Mouse (Mus musculus) cortical plate, adult 2 months (tissue): ENCODE results near the gene Olfr847. TPM values are rescaled to one million over a fixed set of nuclear protein-coding genes. Genes with fewer than 3 reads are reported as not detected.

Experiments
- H3K27ac ChIP-seq: fragments of 200-500 bp; 2 replicates; pipeline ENCODE4 v1.5.1; 2012; ENCODE audit warnings: low read length, control low read depth, inconsistent platforms; ENCODE audit not compliant: insufficient read depth
- H3K4me1 ChIP-seq: fragments of 200-500 bp; 2 replicates; pipeline ENCODE4 v1.6.1; 2011; ENCODE audit warnings: low read length; ENCODE audit not compliant: control insufficient read depth, insufficient read depth
- H3K4me3 ChIP-seq: fragments of 200-500 bp; 2 replicates; pipeline ENCODE4 v1.5.1; 2011; ENCODE audit warnings: mild to moderate bottlenecking, low read length, control low read depth; ENCODE audit not compliant: insufficient read depth
- CTCF ChIP-seq: fragments of 200-500 bp; IDR thresholded peaks from 2 replicates; pipeline ENCODE4 v1.5.1; 2011; ENCODE audit warnings: mild to moderate bottlenecking, control low read depth, low read length; ENCODE audit not compliant: insufficient read depth; ENCODE audit errors: extremely low read depth
- POLR2A ChIP-seq: fragments of 200-500 bp; IDR thresholded peaks from 2 replicates; pipeline ENCODE4 v1.6.1; 2011; ENCODE audit warnings: mild to moderate bottlenecking, low read length, control low read depth; ENCODE audit not compliant: insufficient read depth; ENCODE audit errors: extremely low read depth
- polyA plus RNA-seq: library from polyadenylated mRNA; depleted of rRNA; stranded (reverse); fragments of >200 nt; gene quantifications from 2 replicates; pipeline ENCODE4 v1.2.3, GENCODE M21; 2012; rRNA removed

Olfr847 gene
- not detected in 2 replicates for polyA plus RNA-seq

DNA sequence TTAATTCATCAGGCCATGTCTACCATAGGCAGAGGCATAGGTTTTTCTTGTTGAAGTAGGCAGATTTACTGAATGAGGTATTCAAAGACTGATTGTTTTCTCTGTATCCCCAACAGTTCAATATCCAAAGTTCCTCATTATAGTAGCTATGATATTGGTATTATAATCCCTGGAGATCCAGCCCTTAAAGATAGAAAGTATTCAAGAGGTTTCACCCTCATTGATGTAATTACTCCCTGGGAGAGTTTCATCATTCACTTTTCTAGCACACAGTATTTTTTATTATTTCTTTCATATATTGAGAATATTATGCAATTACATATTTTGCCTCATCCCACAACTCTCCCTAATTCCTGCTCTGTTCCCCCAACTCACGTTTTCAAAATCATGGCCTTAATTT is at the start of gene Olfr847:
Olfr847 (minus strand) TSS at position 101 of the 400 bp plus-strand sequence.
- Histone ChIP-seq H3K4me1 (no peaks in the 10 kb centered on the region), H3K27ac (no peak within 1 kb of the TSS), H3K4me3 (no peak within 1 kb of the TSS)
- TF ChIP-seq CTCF (no peak), POLR2A (no peak)

DNA sequence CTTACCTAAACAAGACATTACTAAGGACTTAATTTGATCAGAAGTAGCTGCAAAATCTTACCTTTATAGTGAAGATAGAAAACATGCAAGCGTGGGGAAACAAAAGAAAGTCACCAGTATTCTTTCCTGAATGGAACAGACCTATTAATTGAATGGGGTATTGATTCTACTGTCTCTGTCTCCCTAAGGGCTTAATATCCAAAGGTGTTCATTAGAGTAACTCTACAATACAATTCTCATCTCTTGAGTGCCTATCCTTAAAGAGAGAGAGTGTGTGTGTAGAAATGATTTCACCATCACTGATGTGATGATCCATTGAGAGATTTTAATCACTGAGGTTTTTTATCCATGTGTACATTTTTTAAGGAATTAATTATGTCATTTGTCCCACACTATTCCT is 14.6 kb downstream of the Olfr847 start, which contains the start of gene Olfr846:
Olfr846 (minus strand) TSS at position 101 of the 400 bp plus-strand sequence.
- no peak within 1 kb of the TSS for H3K27ac ChIP-seq
- no peak for TF ChIP-seq POLR2A
- no peak for TF ChIP-seq CTCF
- no peaks in the 10 kb centered on the region for H3K4me1 ChIP-seq
- no peak within 1 kb of the TSS for H3K4me3 ChIP-seq

GRCm38 (mm10) chr9:19336157-19336556 is 42.3 kb downstream of the Olfr847 start, which contains the start of gene Olfr845:
TSS of gene Olfr845 (plus strand) at chr9:19336457.
- TF ChIP-seq CTCF = no peak
- no peak for TF ChIP-seq POLR2A
- Histone ChIP-seq H3K4me3 (no peak within 1 kb of the TSS), H3K27ac (no peak within 1 kb of the TSS), H3K4me1 (no peaks in the 10 kb centered on the region)

Other genes with a start within 250 kb of the Olfr847 start
- not detected in 2 replicates for gene Olfr837, start 242.4 kb downstream of the Olfr847 start, polyA plus RNA-seq
- gene Olfr839-ps1, start 201.4 kb downstream of the Olfr847 start, polyA plus RNA-seq = not detected in 2 replicates
- gene Olfr843, start 126.7 kb downstream of the Olfr847 start, polyA plus RNA-seq = not detected in 2 replicates
- gene Olfr844, start 62.3 kb downstream of the Olfr847 start, polyA plus RNA-seq = not detected in 2 replicates
- gene Olfr845, start 42.2 kb downstream of the Olfr847 start, polyA plus RNA-seq = not detected in 2 replicates
- gene Olfr846, start 14.7 kb downstream of the Olfr847 start, polyA plus RNA-seq = not detected in 2 replicates
- gene Olfr849, start 61.6 kb upstream of the Olfr847 start, polyA plus RNA-seq = not detected in 2 replicates
- gene Olfr850, start 99.6 kb upstream of the Olfr847 start, polyA plus RNA-seq = not detected in 2 replicates
- not detected in 2 replicates for gene Olfr851, start 114.6 kb upstream of the Olfr847 start, polyA plus RNA-seq
- gene Olfr853, start 162.4 kb upstream of the Olfr847 start, polyA plus RNA-seq = not detected in 2 replicates
- not detected in 2 replicates for gene Olfr854, start 188.7 kb upstream of the Olfr847 start, polyA plus RNA-seq
- not detected in 2 replicates for gene Olfr855, start 203.9 kb upstream of the Olfr847 start, polyA plus RNA-seq
- gene Zfp317, start 243.4 kb upstream of the Olfr847 start, polyA plus RNA-seq = 22.7 and 23.9 TPM in 2 replicates